Mouse (Mus musculus) MEL (cell line): ENCODE results near the gene Clip3. TPM values are rescaled to one million over a fixed set of nuclear protein-coding genes. Genes with fewer than 3 reads are reported as not detected.

Source experiments
- DNase-seq: peaks from one replicate; pipeline ENCODE4 v3.0.0; 2011; ENCODE audit warnings: low read depth, low spot score
- H3K27ac ChIP-seq: 2 replicates; pipeline ENCODE4 v1.5.1; 2012; ENCODE audit warnings: low read depth, mild to moderate bottlenecking, control low read depth, low read length, moderate library complexity; ENCODE audit not compliant: control insufficient read depth
- H3K27me3 ChIP-seq, 2 experiments: fragments of 150-350 bp in 1 of 2; sonication (generic) in 1 of 2; 2 replicates each; pipeline ENCODE4 v1.6.1; 2012; ENCODE audit warnings: low read length in 2 of 2, mild to moderate bottlenecking in 2 of 2, improper control_type of control experiment in 1 of 2, moderate library complexity in 1 of 2; ENCODE audit not compliant: insufficient read depth in 2 of 2, control insufficient read depth in 1 of 2
- H3K36me3 ChIP-seq, 2 experiments: 2 replicates each; pipeline ENCODE4 v1.6.1; 2012 to 2014; ENCODE audit warnings: low read length in 2 of 2, improper control_type of control experiment in 1 of 2, inconsistent platforms in 1 of 2, mild to moderate bottlenecking in 1 of 2; ENCODE audit not compliant: insufficient read depth in 2 of 2, control insufficient read depth in 1 of 2
- H3K4me1 ChIP-seq, 2 experiments: fragments of 150-350 bp in 1 of 2; sonication (generic) in 1 of 2; 2 replicates each; pipeline ENCODE4 v1.6.1; 2012; ENCODE audit warnings: low read length in 2 of 2, improper control_type of control experiment in 1 of 2, mild to moderate bottlenecking in 1 of 2; ENCODE audit not compliant: insufficient read depth in 2 of 2, control insufficient read depth in 1 of 2
- H3K4me3 ChIP-seq, 2 experiments: fragments of 150-350 bp in 1 of 2; sonication (generic) in 1 of 2; 2 replicates each; pipeline ENCODE4 v1.5.1; 2012; ENCODE audit warnings: low read depth in 2 of 2, low read length in 2 of 2, mild to moderate bottlenecking in 2 of 2, moderate library complexity in 2 of 2, control low read depth in 1 of 2, improper control_type of control experiment in 1 of 2; ENCODE audit not compliant: control insufficient read depth in 1 of 2, insufficient read depth in 1 of 2
- H3K79me2 ChIP-seq: 2 replicates; pipeline ENCODE4 v1.6.1; 2012; ENCODE audit warnings: mild to moderate bottlenecking, low read length, moderate library complexity; ENCODE audit not compliant: control insufficient read depth, poor library complexity, insufficient read depth
- H3K9ac ChIP-seq: 2 replicates; pipeline ENCODE4 v1.6.1; 2012; ENCODE audit warnings: low read depth, mild to moderate bottlenecking, control low read depth, low read length, moderate library complexity; ENCODE audit not compliant: control insufficient read depth, poor library complexity, severe bottlenecking
- H3K9me3 ChIP-seq: fragments of 150-350 bp; sonication (generic); replicated peaks from 2 replicates; pipeline ENCODE4 v1.6.1; 2012; ENCODE audit warnings: mild to moderate bottlenecking, low read length, improper control_type of control experiment, moderate library complexity; ENCODE audit not compliant: insufficient read depth
- BHLHE40 ChIP-seq: IDR thresholded peaks from 2 replicates; pipeline ENCODE4 v1.6.1; 2012; ENCODE audit warnings: low read depth, mild to moderate bottlenecking, inconsistent platforms, low read length, improper control_type of control experiment, borderline replicate concordance
- CTCF ChIP-seq, 3 experiments: IDR thresholded peaks in 2 of 3; conservative IDR thresholded peaks in 1 of 3; 2 replicates each; pipeline ENCODE4 v1.5.1; 2011 to 2012; ENCODE audit warnings: low read length in 3 of 3, low read depth in 2 of 3, mild to moderate bottlenecking in 2 of 3, improper control_type of control experiment in 1 of 3, inconsistent platforms in 1 of 3, mixed read lengths in 1 of 3, moderate library complexity in 1 of 3; ENCODE audit not compliant: control insufficient read depth in 1 of 3, insufficient read depth in 1 of 3, poor library complexity in 1 of 3, severe bottlenecking in 1 of 3
- EP300 ChIP-seq, 2 experiments: IDR thresholded peaks; 2 replicates each; pipeline ENCODE4 v1.6.1; 2011; ENCODE audit warnings: improper control_type of control experiment in 2 of 2, low read length in 2 of 2, low read depth in 1 of 2, mild to moderate bottlenecking in 1 of 2
- ETS1 ChIP-seq: IDR thresholded peaks from 2 replicates; pipeline ENCODE4 v1.6.1; 2012; ENCODE audit warnings: low read depth, mild to moderate bottlenecking, inconsistent platforms, low read length, improper control_type of control experiment, moderate library complexity
- GABPA ChIP-seq: IDR thresholded peaks from 2 replicates; pipeline ENCODE4 v1.6.1; 2012; ENCODE audit warnings: low read depth, mild to moderate bottlenecking, inconsistent platforms, low read length, improper control_type of control experiment, moderate library complexity
- GATA1 ChIP-seq: IDR thresholded peaks from 2 replicates; pipeline ENCODE4 v1.6.1; 2011; ENCODE audit warnings: low read depth, low read length, improper control_type of control experiment
- HCFC1 ChIP-seq: IDR thresholded peaks from 2 replicates; pipeline ENCODE4 v1.6.1; 2012; ENCODE audit warnings: low read depth, mild to moderate bottlenecking, inconsistent platforms, low read length, improper control_type of control experiment, moderate library complexity
- JUND ChIP-seq: IDR thresholded peaks from 2 replicates; pipeline ENCODE4 v1.6.1; 2011; ENCODE audit warnings: low read depth, mild to moderate bottlenecking, improper control_type of control experiment, low read length
- KAT2A ChIP-seq: conservative IDR thresholded peaks from 2 replicates; pipeline ENCODE4 v1.6.1; 2012; ENCODE audit warnings: low read depth, low read length, improper control_type of control experiment, inconsistent platforms
- MAFK ChIP-seq: IDR thresholded peaks from 2 replicates; pipeline ENCODE4 v1.6.1; 2011; ENCODE audit warnings: low read depth, mild to moderate bottlenecking, low read length, improper control_type of control experiment, borderline replicate concordance
- MAX ChIP-seq: IDR thresholded peaks from 2 replicates; pipeline ENCODE4 v1.6.1; 2011; ENCODE audit warnings: low read length, improper control_type of control experiment
- MEF2A ChIP-seq: IDR thresholded peaks from 2 replicates; pipeline ENCODE4 v1.6.1; 2014; ENCODE audit warnings: low read depth, mild to moderate bottlenecking, inconsistent platforms, low read length, improper control_type of control experiment; ENCODE audit not compliant: poor library complexity, insufficient replicate concordance, severe bottlenecking; ENCODE audit errors: extremely low read depth
- NRF1 ChIP-seq: IDR thresholded peaks from 2 replicates; pipeline ENCODE4 v1.6.1; 2014; ENCODE audit warnings: low read depth, mild to moderate bottlenecking, inconsistent platforms, low read length, improper control_type of control experiment, moderate library complexity; ENCODE audit not compliant: poor library complexity, insufficient read depth, severe bottlenecking
- POLR2AphosphoS2 ChIP-seq: IDR thresholded peaks from 2 replicates; pipeline ENCODE4 v1.6.1; 2011; ENCODE audit warnings: low read length, improper control_type of control experiment
- RAD21 ChIP-seq: IDR thresholded peaks from 2 replicates; pipeline ENCODE4 v1.6.1; 2011; ENCODE audit warnings: mild to moderate bottlenecking, low read depth, low read length, improper control_type of control experiment
- RCOR1 ChIP-seq: IDR thresholded peaks from 2 replicates; pipeline ENCODE4 v1.6.1; 2012; ENCODE audit warnings: low read depth, mild to moderate bottlenecking, inconsistent platforms, low read length, improper control_type of control experiment
- SIN3A ChIP-seq: IDR thresholded peaks from 2 replicates; pipeline ENCODE4 v1.6.1; 2012; ENCODE audit warnings: low read length, improper control_type of control experiment, inconsistent platforms
- TAL1 ChIP-seq: IDR thresholded peaks from 2 replicates; pipeline ENCODE4 v1.6.1; 2012; ENCODE audit warnings: mild to moderate bottlenecking, inconsistent platforms, low read length, moderate library complexity, mixed read lengths
- TBP ChIP-seq: IDR thresholded peaks from 2 replicates; pipeline ENCODE4 v1.8.0; 2011; ENCODE audit warnings: low read depth, low read length, improper control_type of control experiment
- UBTF ChIP-seq: IDR thresholded peaks from 2 replicates; pipeline ENCODE4 v1.6.1; 2012; ENCODE audit warnings: low read depth, mild to moderate bottlenecking, inconsistent platforms, low read length, improper control_type of control experiment, moderate library complexity, borderline replicate concordance; ENCODE audit not compliant: insufficient read depth
- USF1 ChIP-seq: IDR thresholded peaks from 2 replicates; pipeline ENCODE4 v1.6.1; 2014; ENCODE audit warnings: low read depth, mild to moderate bottlenecking, inconsistent platforms, low read length, improper control_type of control experiment, moderate library complexity
- ZC3H11A ChIP-seq: IDR thresholded peaks from 2 replicates; pipeline ENCODE4 v1.6.1; 2012; ENCODE audit warnings: low read depth, mild to moderate bottlenecking, inconsistent platforms, low read length, improper control_type of control experiment
- ZKSCAN1 ChIP-seq: IDR thresholded peaks from 2 replicates; pipeline ENCODE4 v1.6.1; 2012; ENCODE audit warnings: low read depth, mild to moderate bottlenecking, inconsistent platforms, low read length, improper control_type of control experiment, moderate library complexity
- ZNF384 ChIP-seq: IDR thresholded peaks from 2 replicates; pipeline ENCODE4 v1.6.1; 2012; ENCODE audit warnings: low read depth, mild to moderate bottlenecking, inconsistent platforms, low read length, improper control_type of control experiment
- polyA plus RNA-seq, 2 experiments: library from polyadenylated mRNA; stranded (reverse) in 1 of 2; unstranded in 1 of 2; fragments of >175 nt in 1 of 2; fragments of >200 nt in 1 of 2; gene quantifications; 2 replicates each; pipeline versions ENCODE4 v1.2.1 to v1.2.4; 2012; ENCODE audit warnings: low replicate concordance in 2 of 2, low read depth in 1 of 2; ENCODE audit not compliant: insufficient read length in 2 of 2, insufficient read depth in 1 of 2, missing spikeins in 1 of 2
- total RNA-seq: library from RNA; depleted of rRNA; stranded (reverse); fragments of 300-350 nt; gene quantifications from 2 replicates; pipeline ENCODE4 v1.2.3, GENCODE M21; 2012

The Clip3 gene
- total and polyA plus RNA-seq, 3 experiments, result 0.19 TPM; not detected in 2

- Histone ChIP-seq H3K9ac (no peak overlapping the region), H3K9me3 (no peaks in the 10 kb centered on the region), H3K36me3 (no peaks in the 10 kb centered on the region), H3K79me2 (no peaks in the 10 kb centered on the region), H3K27ac (no peak overlapping the region), H3K4me3 (no peak overlapping the region), H3K4me1 (no peaks in the 10 kb centered on the region), H3K27me3 (no peaks in the 10 kb centered on the region)
- no peak for TF ChIP-seq NRF1
- no peak for DNase-seq
Observed at GRCm38 (mm10) chr7:30289714-30290399, 1.7 kb upstream of the Clip3 start.

DNA sequence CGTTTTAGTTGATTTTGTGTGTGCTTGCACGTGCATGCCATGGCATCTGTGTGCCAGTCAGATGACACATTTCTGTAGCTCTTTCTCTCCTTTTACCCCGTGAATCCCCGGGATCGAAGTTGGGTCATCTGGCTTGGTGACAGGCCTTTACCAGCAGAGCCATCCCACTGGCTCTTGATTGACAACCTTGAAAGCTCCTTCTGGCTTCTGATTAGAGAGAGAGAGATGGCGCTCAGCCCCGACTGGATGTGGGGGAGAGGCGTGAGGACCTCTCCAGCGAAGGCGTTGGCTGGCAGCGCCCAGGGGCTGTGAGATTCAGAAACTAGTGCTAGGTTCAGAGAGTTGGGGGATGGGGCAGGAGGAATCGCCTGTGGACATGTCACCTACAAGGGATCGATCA lies 2.3 kb downstream of the Clip3 start:
- Histone ChIP-seq H3K4me3 (no peak overlapping the region), H3K79me2 (no peaks in the 10 kb centered on the region), H3K27ac (no peak overlapping the region), H3K9ac (no peak overlapping the region), H3K4me1 (peaks cover 0 to 4% of the 10 kb centered on the region in 2 experiments; a peak in 1 of 4 replicates), H3K9me3 (no peaks in the 10 kb centered on the region), H3K27me3 (0 out of 4 replicates have a peak, but pooled peaks cover 0 to 2% of the 10 kb centered on the region in 2 experiments), H3K36me3 (no peaks in the 10 kb centered on the region)
- TF ChIP-seq ZKSCAN1 (no peak), TAL1 (no peak), CTCF (IDR thresholded peaks at IDR 0.05 in 2 of 3, conservative IDR thresholded peaks at IDR 0.05 in 1 of 3; ENCODE audit: control insufficient read depth in 1 of 3, insufficient read depth in 1 of 3, low read depth in 2 of 3, low read length in 3 of 3, poor library complexity in 1 of 3, severe bottlenecking in 1 of 3) (no peak), ZC3H11A (no peak), MAX (no peak), RAD21 (no peak), POLR2AphosphoS2 (no peak), UBTF (no peak), GATA1 (no peak), USF1 (no peak), TBP (no peak), HCFC1 (no peak), MEF2A (no peak)
- no peak for DNase-seq

DNA sequence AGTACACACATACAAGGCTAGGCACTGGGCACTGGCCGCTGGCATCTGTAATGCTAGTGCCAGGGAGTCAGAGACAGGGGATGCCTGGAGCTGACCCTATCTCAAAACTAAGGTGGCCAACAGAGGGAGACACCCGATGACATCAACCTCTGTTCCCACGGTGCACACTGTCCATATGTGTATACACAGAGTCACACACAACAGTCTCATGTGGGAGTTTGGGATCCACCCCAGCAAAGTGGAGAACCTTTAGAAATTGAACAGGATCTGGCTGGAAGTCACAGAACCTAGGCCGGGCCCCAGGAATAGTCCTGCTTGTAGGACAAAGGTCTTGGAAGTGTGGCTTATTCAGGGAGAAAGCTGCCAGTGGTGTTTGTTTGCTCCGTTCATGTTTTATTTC lies 2.8 kb downstream of the Clip3 start:
- no peak for DNase-seq
- Histone ChIP-seq H3K4me3 (no peak overlapping the region), H3K4me1 (peaks cover 0 to 4% of the 10 kb centered on the region in 2 experiments; a peak in 1 of 4 replicates), H3K36me3 (no peaks in the 10 kb centered on the region), H3K9me3 (no peaks in the 10 kb centered on the region), H3K27me3 (0 out of 4 replicates have a peak, but pooled peaks cover 0 to 2% of the 10 kb centered on the region in 2 experiments), H3K9ac (no peak overlapping the region), H3K27ac (no peak overlapping the region), H3K79me2 (no peaks in the 10 kb centered on the region)
- no peak for TF ChIP-seq USF1
- no peak for TF ChIP-seq MEF2A
- no peak for TF ChIP-seq RAD21
- no peak for TF ChIP-seq TAL1
- TF ChIP-seq EP300 (IDR thresholded peaks at IDR 0.05; ENCODE audit: low read depth in 1 of 2, low read length in 2 of 2), result no peak
- TF ChIP-seq ETS1, result no peak
- no peak for TF ChIP-seq ZNF384
- TF ChIP-seq POLR2AphosphoS2, result no peak
- TF ChIP-seq MAFK, result no peak
- TF ChIP-seq BHLHE40, result no peak
- no peak for TF ChIP-seq HCFC1
- TF ChIP-seq GABPA, result no peak
- no peak for TF ChIP-seq NRF1
- TF ChIP-seq SIN3A, result no peak
- TF ChIP-seq KAT2A, result no peak
- TF ChIP-seq RCOR1, result no peak
- no peak for TF ChIP-seq JUND
